ENCODE assay signal across 9 mouse cellular contexts in the genomic region with DNA sequence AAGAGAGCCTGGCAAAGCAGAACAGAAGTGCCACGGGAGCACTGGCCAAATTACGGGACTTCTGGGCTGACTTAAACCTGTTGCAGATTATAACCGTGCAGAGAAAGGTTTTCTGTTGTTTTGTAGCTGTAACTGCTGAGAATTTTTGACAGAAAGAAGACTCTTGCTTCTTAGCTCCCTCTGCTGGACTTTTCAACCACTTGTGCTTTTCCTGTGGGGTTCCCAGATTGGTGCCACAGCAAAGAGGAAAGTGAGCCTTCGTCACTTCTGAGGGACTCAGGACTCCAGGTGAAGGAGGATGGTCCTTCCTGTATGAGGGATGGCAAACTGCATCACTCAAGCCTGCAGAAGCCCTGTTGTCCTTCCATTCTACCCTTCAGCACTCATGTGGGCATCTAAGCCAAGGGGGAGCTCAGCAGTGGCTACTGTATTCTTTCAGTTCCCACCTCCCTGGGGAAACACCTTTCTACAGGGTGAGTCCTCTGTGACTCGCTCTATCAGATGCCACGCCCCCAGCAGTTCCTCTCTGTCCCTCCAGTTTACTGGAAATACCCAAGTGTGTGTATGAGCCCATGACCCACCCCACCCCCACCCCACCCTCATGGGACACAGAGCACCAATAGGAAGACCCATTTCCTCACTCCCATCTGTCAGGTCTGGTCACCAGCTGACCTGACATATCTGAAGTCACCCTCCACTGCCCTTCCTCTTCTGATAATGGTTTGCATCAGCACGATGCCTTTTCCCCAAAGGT. TPM values are rescaled to one million over a fixed set of nuclear protein-coding genes. Genes with fewer than 3 reads are reported as not detected.
DNase-seq lines count a peak whose midpoint lies in the region; ATAC-seq and TF ChIP-seq lines count a peak whose summit lies in the region.
"Had no signal": no experiment of that assay in that cellular context is flagged by ENCODE, and none has a peak within 500 bp of the region (broad histone marks: within the 10 kb centered on the region; RNA-seq: fewer than 3 reads in every experiment).

No protein-coding gene starts in this region.

- H3K4me2 ChIP-seq in midbrain, postnatal 0 days (ENCODE audit: low read depth, low read length, poor library complexity, severe bottlenecking): no peak overlapping the region
- H3K4me2 ChIP-seq in midbrain, embryonic 16.5 days (ENCODE audit: low read length): no peak overlapping the region
- H3K4me2 ChIP-seq in forebrain, embryonic 16.5 days (ENCODE audit: low read length): no peak overlapping the region
- H3K4me2 ChIP-seq: limb, embryonic 15.5 days had no signal

- DNase-seq in gastrocnemius, adult 2 months: no peak
- no peak for DNase-seq in gastrocnemius, adult 8-10 months (ENCODE audit: low spot score in 2 of 2)
- DNase-seq in midbrain, postnatal 0 days (ENCODE audit: low spot score): peak; percentile 34
- DNase-seq in thymus, postnatal 4 days: peak; percentile 50
- DNase-seq in ovary, adult 18-20 months (ENCODE audit: low spot score): no peak

- no peaks in the 10 kb centered on the region for H3K4me1 ChIP-seq in midbrain, postnatal 0 days (ENCODE audit: insufficient read depth, low read length)
- no peaks in the 10 kb centered on the region for H3K4me1 ChIP-seq in midbrain, embryonic 16.5 days (ENCODE audit: control insufficient read depth, insufficient read depth, low read length)
- H3K4me1 ChIP-seq in forebrain, embryonic 16.5 days (replicated peaks; ENCODE audit: control insufficient read depth, insufficient read depth, low read length): no peaks in the 10 kb centered on the region
- H3K4me1 ChIP-seq: limb, embryonic 15.5 days had no signal

- no peaks in the 10 kb centered on the region for H3K9me3 ChIP-seq in midbrain, postnatal 0 days (ENCODE audit: low read length)
- no peaks in the 10 kb centered on the region for H3K9me3 ChIP-seq in midbrain, embryonic 16.5 days (replicated peaks; ENCODE audit: control insufficient read depth, low read length, poor library complexity, severe bottlenecking)
- no peaks in the 10 kb centered on the region for H3K9me3 ChIP-seq in forebrain, embryonic 16.5 days (ENCODE audit: control insufficient read depth, low read length)
- H3K9me3 ChIP-seq: limb, embryonic 15.5 days had no signal

- TF ChIP-seq CTCF in gastrocnemius, adult 2 months (IDR thresholded peaks at IDR 0.05): peak; percentile 37
- TF ChIP-seq CTCF in midbrain, postnatal 0 days (IDR thresholded peaks at IDR 0.05): peak; percentile 64

- WGBS in midbrain, postnatal 0 days: 60% methylated on average over 7 of the region's 7 CpGs
- WGBS in midbrain, embryonic 16.5 days: 61% methylated on average over 7 of the region's 7 CpGs
- 64% methylated on average over 7 of the region's 7 CpGs for WGBS in forebrain, embryonic 16.5 days

- no peak overlapping the region for H3K4me3 ChIP-seq in gastrocnemius, adult 2 months
- H3K4me3 ChIP-seq in midbrain, postnatal 0 days (ENCODE audit: low read depth, low read length): no peak overlapping the region
- no peak overlapping the region for H3K4me3 ChIP-seq in midbrain, embryonic 16.5 days (ENCODE audit: low read depth, low read length)
- H3K4me3 ChIP-seq in forebrain, embryonic 16.5 days (replicated peaks; ENCODE audit: low read length): no peak overlapping the region
- H3K4me3 ChIP-seq: limb, embryonic 15.5 days had no signal

- H3K27me3 ChIP-seq in midbrain, postnatal 0 days (ENCODE audit: insufficient read depth, low read length): no peaks in the 10 kb centered on the region
- H3K27me3 ChIP-seq in midbrain, embryonic 16.5 days (ENCODE audit: control insufficient read depth, insufficient read depth, low read depth, low read length): no peaks in the 10 kb centered on the region
- H3K27me3 ChIP-seq in forebrain, embryonic 16.5 days (replicated peaks; ENCODE audit: control insufficient read depth, insufficient read depth, low read length): no peaks in the 10 kb centered on the region
- H3K27me3 ChIP-seq: limb, embryonic 15.5 days had no signal

- H3K9ac ChIP-seq in midbrain, postnatal 0 days (replicated peaks; ENCODE audit: low read length, poor library complexity, severe bottlenecking): no peak overlapping the region
- H3K9ac ChIP-seq in midbrain, embryonic 16.5 days (ENCODE audit: low read depth, low read length): no peak overlapping the region
- H3K9ac ChIP-seq in forebrain, embryonic 16.5 days (replicated peaks; ENCODE audit: low read depth, low read length): no peak overlapping the region
- H3K9ac ChIP-seq: limb, embryonic 15.5 days had no signal

- no peaks in the 10 kb centered on the region for H3K36me3 ChIP-seq in midbrain, postnatal 0 days (ENCODE audit: insufficient read depth, low read length)
- H3K36me3 ChIP-seq in midbrain, embryonic 16.5 days (ENCODE audit: control insufficient read depth, insufficient read depth, low read length): no peaks in the 10 kb centered on the region
- no peaks in the 10 kb centered on the region for H3K36me3 ChIP-seq in forebrain, embryonic 16.5 days (ENCODE audit: control insufficient read depth, insufficient read depth)
- H3K36me3 ChIP-seq: limb, embryonic 15.5 days had no signal

- ATAC-seq in midbrain, postnatal 0 days (ENCODE audit: low FRiP score): no peak
- no peak for ATAC-seq in midbrain, embryonic 16.5 days
- peak; percentile 50 for ATAC-seq in megakaryocyte, adult 5-6 weeks (ENCODE audit: poor library complexity, severe bottlenecking)
- ATAC-seq in forebrain, embryonic 16.5 days: no peak

- intact Hi-C loops in gastrocnemius, adult 2 months (cut with DNase I): no loop called here

- H3K27ac ChIP-seq in gastrocnemius, adult 2 months: no peak overlapping the region
- no peak overlapping the region for H3K27ac ChIP-seq in midbrain, postnatal 0 days (ENCODE audit: low read depth, low read length)
- no peak overlapping the region for H3K27ac ChIP-seq in midbrain, embryonic 16.5 days (ENCODE audit: low read length)
- no peak overlapping the region for H3K27ac ChIP-seq in forebrain, embryonic 16.5 days (ENCODE audit: low read length)
- H3K27ac ChIP-seq: limb, embryonic 15.5 days had no signal

RNA-seq across cellular contexts. Expression of a gene that starts 19.2 kb away (rescaled TPM):
- 1 to 10 TPM in 1 of 2 experiments, under 1 TPM in 1; 0.69 to 1.3 TPM for total RNA-seq in gastrocnemius, adult 2 months (2021)
- under 1 TPM; 0.77 to 0.99 (median 0.78) TPM for total RNA-seq in gastrocnemius, adult 8-10 months (2022)
- total RNA-seq in midbrain, postnatal 0 days (2014; rRNA removed): 0.93 and 1.4 TPM in 2 replicates
- polyA plus RNA-seq in midbrain, postnatal 0 days (2015; fragmentation: Nextera tagmentation; extraction: Ambion mirVana): 1.2 and 1.8 TPM in 2 replicates
- polyA plus RNA-seq in midbrain, embryonic 16.5 days (2015; fragmentation: Nextera tagmentation; extraction: Ambion mirVana): 0.99 and 1.9 TPM in 2 replicates
- total RNA-seq in megakaryocyte, adult 5-6 weeks (2015): 27.9 and 35.5 TPM in 2 replicates
- 74.4 TPM in 2 replicates for total RNA-seq in megakaryocyte, adult 5-6 weeks (2017)
- 2.2 and 2.7 TPM in 2 replicates for polyA plus RNA-seq in forebrain, embryonic 16.5 days (2015; fragmentation: Nextera tagmentation; extraction: Ambion mirVana)

RNA-seq across cellular contexts. Expression of a gene that starts 38.3 kb away (rescaled TPM):
- 1 to 10 TPM; 2.1 to 2.7 TPM for total RNA-seq in gastrocnemius, adult 2 months (2021)
- 1 to 10 TPM; 1.2 to 3.2 (median 1.5) TPM for total RNA-seq in gastrocnemius, adult 8-10 months (2022)
- 2.7 and 3.4 TPM in 2 replicates for total RNA-seq in midbrain, postnatal 0 days (2014; rRNA removed)
- polyA plus RNA-seq in midbrain, postnatal 0 days (2015; fragmentation: Nextera tagmentation; extraction: Ambion mirVana): 1.3 and 1.5 TPM in 2 replicates
- 1.6 and 2.8 TPM in 2 replicates for polyA plus RNA-seq in midbrain, embryonic 16.5 days (2015; fragmentation: Nextera tagmentation; extraction: Ambion mirVana)
- total RNA-seq in megakaryocyte, adult 5-6 weeks (2015): 0.11 and 0.29 TPM in 2 replicates
- total RNA-seq in megakaryocyte, adult 5-6 weeks (2017): 0.08 and 0.26 TPM in 2 replicates
- 2.5 and 4.3 TPM in 2 replicates for polyA plus RNA-seq in forebrain, embryonic 16.5 days (2015; fragmentation: Nextera tagmentation; extraction: Ambion mirVana)

Comparison
In these comparisons a context has a peak if more than half of its experiments do, and no peak if none do; other contexts are left out.
1. DNase-seq: peak in midbrain, postnatal 0 days (single experiment) and thymus, postnatal 4 days (single experiment); none in gastrocnemius, adult 2 months (single experiment), gastrocnemius, adult 8-10 months (0 of 2) and ovary, adult 18-20 months (single experiment).
2. RNA of a gene that starts 19.2 kb away (total RNA-seq): 27.9 to 74.4 TPM in megakaryocyte, adult 5-6 weeks; 0.69 to 1.3 TPM in gastrocnemius, adult 2 months, 0.93 to 1.4 TPM in midbrain, postnatal 0 days and 0.77 to 0.99 TPM in gastrocnemius, adult 8-10 months; every median in the first group is over 10 times any median in the second.